Mouse (Mus musculus) Patski (cell line): Measurements from ENCODE around the gene Tmprss9. TPM values are rescaled to one million over a fixed set of nuclear protein-coding genes. Genes with fewer than 3 reads are reported as not detected.

Experiments
- ATAC-seq: fragments of 100-300 bp; one replicate; pipeline ENCODE4 v1.8.0; 2021
- CTCF ChIA-PET: fragments of 350-600 bp; sonication (Branson Sonifier 250); formaldehyde crosslinking; loops from one replicate; lab custom pipeline; 2022; ENCODE audit warnings: inconsistent platforms; lab: Charles Lee
- POLR2A ChIA-PET: fragments of 350-600 bp; sonication (Branson Sonifier 250); formaldehyde crosslinking; loops from one replicate; lab custom pipeline; 2022; ENCODE audit warnings: antibody characterized with exemption, inconsistent platforms; lab: Charles Lee
- DNase-seq: peaks from one replicate; pipeline ENCODE4 v3.0.0-alpha.2; 2011; ENCODE audit warnings: low read depth, low spot score
- H3K27me3 ChIP-seq: fragments of 371-371 bp; one replicate; pipeline ENCODE4 v1.5.1; 2021
- CTCF ChIP-seq: fragments of 100-300 bp; IDR thresholded peaks from one replicate; pipeline ENCODE4 v1.5.1; 2021
- in situ Hi-C: fragments of 300-500 bp; cut with MboI; formaldehyde crosslinking; loops from 3 replicates; pipeline ENCODE4 v1.11.1; 2018; ENCODE audit warnings: low pct_unique_long_range_greater_than_20kb, mixed read lengths
- polyA plus RNA-seq: library from polyadenylated mRNA; unstranded; gene quantifications from one replicate; pipeline ENCODE4 v1.2.3, GENCODE M21; 2021

The Tmprss9 gene
- polyA plus RNA-seq, 1 experiment from 2014 or later, result 0.04 TPM

DNA sequence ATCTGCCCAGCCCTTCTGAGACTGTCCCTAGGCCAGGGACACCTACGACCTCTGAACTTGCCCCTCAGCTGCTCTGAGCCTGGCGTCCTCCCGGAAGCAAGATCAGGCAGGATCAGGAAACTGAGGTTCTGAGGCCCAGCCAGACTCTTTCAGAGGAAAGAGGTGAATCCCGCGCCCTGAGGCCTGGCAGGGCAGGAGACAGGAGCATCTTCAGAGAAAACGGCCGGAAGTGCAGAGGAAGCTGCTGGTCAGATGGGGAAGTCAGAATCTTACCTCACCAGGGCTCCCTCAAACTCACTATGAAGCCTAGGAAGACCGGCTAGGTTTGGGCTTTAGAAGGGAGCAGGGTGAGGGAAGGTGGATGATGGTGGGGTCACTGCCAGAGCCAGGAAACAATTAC lies 71.3 kb downstream of the Tmprss9 start:
- H3K27me3 ChIP-seq, result no peaks in the 10 kb centered on the region
- no peak for TF ChIP-seq CTCF
- POLR2A ChIA-PET, result interaction anchor here (1.0 to 1.4 kb wide), 3 partner anchors 10 to 12 kb away, joined by 3 to 6 read pairs (median 4); no protein-coding TSS in a partner anchor
- in situ Hi-C loops, result no loop called here
- ATAC-seq (no peak), DNase-seq (no peak)
- CTCF ChIA-PET, result interaction anchor here (1.2 to 2.2 kb wide), 3 partner anchors 12 to 52 kb away, joined by 4 to 6 read pairs (median 5); no protein-coding TSS in a partner anchor

DNA sequence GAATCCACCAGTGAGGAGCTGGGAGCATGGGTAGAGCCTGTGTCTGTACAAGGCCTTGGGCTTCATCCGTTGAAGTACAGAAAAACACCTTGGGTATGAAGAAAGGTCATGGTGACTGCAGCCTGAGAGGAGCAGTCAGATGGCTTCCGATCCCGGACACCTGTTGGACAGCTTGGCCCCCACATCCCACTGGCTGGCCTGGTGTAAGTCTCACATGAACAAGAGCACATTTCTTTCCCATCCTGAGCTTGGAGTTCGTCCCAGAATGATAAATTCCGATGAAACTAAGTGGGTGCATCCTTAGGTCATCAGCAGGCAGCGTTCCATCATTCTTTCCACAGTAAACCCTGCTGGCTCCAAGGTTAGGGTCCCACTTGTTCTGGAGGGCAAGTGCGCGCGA lies 72.1 kb downstream of the Tmprss9 start:
- in situ Hi-C loops, result no loop called here
- ChIA-PET POLR2A (interaction anchor here (0.7 to 1.4 kb wide), 4 partner anchors 10 to 186 kb away, joined by 3 to 6 read pairs (median 4); no protein-coding TSS in a partner anchor), CTCF (interaction anchor here (0.7 to 2.2 kb wide), 5 partner anchors 9 to 52 kb away, joined by 3 to 6 read pairs (median 5); partner anchors contain the start of gene Gadd45b)
- no peak for TF ChIP-seq CTCF
- no peak for DNase-seq
- ATAC-seq, result no peak
- H3K27me3 ChIP-seq, result no peaks in the 10 kb centered on the region

DNA sequence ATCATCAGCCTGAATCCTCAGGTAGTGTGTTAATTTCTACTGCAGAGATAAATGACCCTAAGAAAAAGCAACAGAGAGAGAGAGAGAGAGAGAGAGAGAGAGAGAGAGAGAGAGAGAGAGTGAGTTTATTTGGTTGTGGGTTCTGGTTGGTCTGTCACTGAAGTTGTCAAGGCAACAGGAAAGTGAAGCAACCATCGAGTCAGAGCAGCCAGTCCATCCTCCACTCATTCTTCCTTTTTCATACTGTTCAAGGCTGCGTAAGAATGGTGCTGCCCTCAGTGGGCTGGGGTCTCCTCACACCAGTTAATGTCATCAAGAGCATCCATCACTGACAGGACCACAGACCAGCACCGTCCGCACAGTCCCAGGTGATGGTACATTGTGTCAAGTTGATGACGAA lies 72.6 kb downstream of the Tmprss9 start:
- in situ Hi-C loops, result no loop called here
- TF ChIP-seq CTCF, result no peak
- no peak for DNase-seq
- no peak for ATAC-seq
- ChIA-PET CTCF (interaction anchor here (1.0 to 2.2 kb wide), 6 partner anchors 9 to 51 kb away, joined by 3 to 6 read pairs (median 4); partner anchors contain the start of gene Gadd45b), POLR2A (interaction anchor here (1.2 to 1.4 kb wide), 3 partner anchors 10 to 11 kb away, joined by 3 to 6 read pairs (median 4); no protein-coding TSS in a partner anchor)
- no peaks in the 10 kb centered on the region for H3K27me3 ChIP-seq

DNA sequence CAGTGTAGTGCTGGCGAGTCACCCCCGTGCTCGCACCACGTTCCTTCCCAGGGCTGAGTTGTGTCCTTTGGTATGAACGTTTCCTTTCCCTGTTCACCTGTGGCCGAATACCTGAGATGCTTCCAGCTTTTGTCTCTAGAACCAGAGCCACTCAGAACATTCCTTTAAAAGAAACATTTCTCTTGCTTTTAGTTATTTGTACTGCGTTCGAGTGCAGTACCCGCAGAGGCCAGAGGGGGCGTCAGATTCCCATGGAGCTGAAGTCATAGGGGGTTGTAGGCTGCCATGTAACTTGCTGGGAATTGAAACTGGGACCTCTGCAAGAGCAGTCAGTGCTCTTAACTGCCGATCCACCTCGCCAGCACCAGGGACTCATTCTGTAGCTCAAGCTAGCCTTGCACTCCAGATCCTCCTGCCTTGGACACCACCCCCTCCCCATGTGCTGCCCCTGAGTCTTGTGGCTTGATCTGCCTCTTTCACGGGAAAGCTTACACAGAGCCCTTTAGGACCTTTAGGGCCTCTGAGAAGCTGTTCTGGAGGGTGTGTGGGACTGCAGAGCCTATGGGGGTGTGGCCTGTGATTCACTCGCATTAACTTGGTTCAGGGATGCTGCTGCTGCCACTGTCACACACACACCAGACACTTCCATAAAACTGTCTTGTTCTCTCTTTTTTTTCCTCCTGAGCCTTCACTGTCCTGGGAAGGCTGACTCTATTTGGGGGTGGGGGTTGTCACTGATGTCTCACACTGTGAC lies 75.2 kb downstream of the Tmprss9 start:
- ChIA-PET CTCF (interaction anchor here (0.9 to 1.3 kb wide), 7 partner anchors 9 to 44 kb away, joined by 3 to 4 read pairs (median 3); partner anchors contain the start of gene Gadd45b), POLR2A (interaction anchor here (1.0 to 1.2 kb wide), 2 partner anchors 9 to 14 kb away, joined by 3 to 4 read pairs; no protein-coding TSS in a partner anchor)

DNA sequence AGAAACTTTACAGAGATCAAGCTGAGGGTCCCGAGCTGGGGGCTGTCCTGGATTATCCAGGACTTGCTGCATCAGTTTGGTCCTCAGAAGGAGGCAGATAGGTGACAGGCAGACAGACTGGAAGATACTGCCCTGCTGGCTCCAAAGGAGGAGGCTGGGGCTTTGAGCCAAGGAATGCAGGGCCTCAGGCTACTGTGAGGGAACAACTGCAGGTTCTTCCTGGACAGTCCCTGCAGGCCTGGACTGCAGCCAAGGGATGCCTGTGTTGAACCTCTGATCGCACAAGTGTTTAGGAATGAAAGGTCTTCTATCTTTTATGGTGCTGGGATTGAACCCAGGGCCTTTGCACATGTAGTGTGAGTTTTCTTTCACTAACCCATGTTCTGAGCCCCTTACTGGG lies 76.2 kb downstream of the Tmprss9 start:
- TF ChIP-seq CTCF, result no peak
- in situ Hi-C loops, result no loop called here
- DNase-seq (no peak), ATAC-seq (peak; percentile 37)
- ChIA-PET POLR2A (interaction anchor here (1.2 kb wide), 1 partner anchor 13 kb away, joined by 4 read pairs; no protein-coding TSS in a partner anchor), CTCF (interaction anchor here (1.1 kb wide), 1 partner anchor 10 kb away, joined by 3 read pairs; no protein-coding TSS in a partner anchor)
- no peaks in the 10 kb centered on the region for H3K27me3 ChIP-seq

More for the DNA sequence above, 75.2 kb downstream of the Tmprss9 start:
- DNase-seq (no peak), ATAC-seq (no peak)
- no peaks in the 10 kb centered on the region for H3K27me3 ChIP-seq
- in situ Hi-C loops, result no loop called here
- no peak for TF ChIP-seq CTCF

DNA sequence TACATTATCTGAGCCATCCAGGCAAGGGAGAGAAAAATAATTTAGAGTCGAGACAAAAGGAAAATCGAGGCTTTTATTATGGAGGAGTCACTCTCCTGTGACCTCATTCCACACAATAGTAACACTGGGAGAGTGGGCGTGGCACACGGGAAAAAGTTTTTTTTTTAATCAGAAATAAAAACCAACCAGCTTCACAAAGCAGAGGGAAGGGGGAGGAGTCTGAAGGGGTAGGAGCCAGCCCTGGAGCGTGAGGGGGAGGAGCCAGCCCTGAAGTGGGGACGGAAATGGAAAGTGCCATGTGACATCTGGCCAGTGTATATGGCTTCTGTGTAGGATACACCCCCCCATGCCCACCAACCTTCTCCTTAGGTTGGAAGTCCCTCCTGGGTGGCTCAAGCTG lies 76.9 kb downstream of the Tmprss9 start:
- in situ Hi-C loops, result no loop called here
- no peak for TF ChIP-seq CTCF
- CTCF ChIA-PET, result no interaction called here
- DNase-seq (no peak), ATAC-seq (peak; percentile 15)
- POLR2A ChIA-PET, result no interaction called here
- H3K27me3 ChIP-seq, result no peaks in the 10 kb centered on the region

DNA sequence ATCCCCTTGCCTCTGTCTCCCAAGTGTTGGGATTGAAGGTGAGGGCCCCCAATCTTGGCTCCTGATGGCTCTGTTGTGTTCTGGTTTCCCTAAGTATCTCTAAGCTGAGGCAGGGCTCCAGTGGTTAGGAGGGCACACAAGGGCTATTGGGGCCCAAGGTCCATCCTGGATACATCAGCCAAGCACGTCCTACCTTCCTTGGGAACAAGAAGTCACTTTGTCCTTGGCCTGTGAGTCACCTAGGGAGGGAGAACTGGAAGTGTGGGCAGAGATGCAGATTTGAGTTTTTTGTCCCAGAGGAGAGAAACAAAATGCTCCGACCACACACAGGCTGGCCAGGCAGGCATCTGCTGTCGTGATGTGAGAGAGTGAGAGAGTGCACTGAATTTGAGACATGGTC lies 77.4 kb downstream of the Tmprss9 start:
- ATAC-seq, result no peak
- ChIA-PET CTCF (interaction anchor here (1.2 kb wide), 1 partner anchor 10 kb away, joined by 3 read pairs; no protein-coding TSS in a partner anchor), POLR2A (interaction anchor here (1.9 kb wide), 1 partner anchor 18 kb away, joined by 6 read pairs; the partner anchor contains the start of gene Gadd45b)
- in situ Hi-C loops, result no loop called here
- no peak for TF ChIP-seq CTCF
- no peaks in the 10 kb centered on the region for H3K27me3 ChIP-seq
- DNase-seq, result no peak

Other genes starting within 250 kb of the Tmprss9 start
- 164 TPM for gene Csnk1g2, start 249.0 kb upstream of the Tmprss9 start, polyA plus RNA-seq
- 70.4 TPM for gene Btbd2, start 214.8 kb upstream of the Tmprss9 start, polyA plus RNA-seq
- gene Mknk2, start 193.7 kb upstream of the Tmprss9 start, polyA plus RNA-seq, result 124 TPM
- gene Mob3a, start 169.9 kb upstream of the Tmprss9 start, polyA plus RNA-seq, result 15.9 TPM
- gene Izumo4, start 169.7 kb upstream of the Tmprss9 start, polyA plus RNA-seq, result 12.0 TPM
- gene Ap3d1, start 129.6 kb upstream of the Tmprss9 start, polyA plus RNA-seq, result 103 TPM
- gene Dot1l, start 116.6 kb upstream of the Tmprss9 start, polyA plus RNA-seq, result 24.0 TPM
- gene Sf3a2, start 73.7 kb upstream of the Tmprss9 start, polyA plus RNA-seq, result 66.7 TPM
- gene Plekhj1, start 73.2 kb upstream of the Tmprss9 start, polyA plus RNA-seq, result 77.0 TPM
- 0.47 TPM for gene Amh, start 66.6 kb upstream of the Tmprss9 start, polyA plus RNA-seq
- not detected for gene Jsrp1, start 58.4 kb upstream of the Tmprss9 start, polyA plus RNA-seq
- gene Oaz1, start 45.2 kb upstream of the Tmprss9 start, polyA plus RNA-seq, result 618 TPM
- 0.10 TPM for gene Lingo3, start 27.8 kb upstream of the Tmprss9 start, polyA plus RNA-seq
- 77.8 TPM for gene Lsm7, start 16.6 kb upstream of the Tmprss9 start, polyA plus RNA-seq
- 36.8 TPM for gene Sppl2b, start 16.6 kb upstream of the Tmprss9 start, polyA plus RNA-seq
- 253 TPM for gene Timm13, start 29.1 kb downstream of the Tmprss9 start, polyA plus RNA-seq
- 24.7 TPM for gene Lmnb2, start 46.4 kb downstream of the Tmprss9 start, polyA plus RNA-seq
- gene Gadd45b, start 58.2 kb downstream of the Tmprss9 start, polyA plus RNA-seq, result 53.8 TPM
- gene Gng7, start 143.1 kb downstream of the Tmprss9 start, polyA plus RNA-seq, result 7.2 TPM
- gene Diras1, start 153.8 kb downstream of the Tmprss9 start, polyA plus RNA-seq, result 0.33 TPM
- 14.3 TPM for gene Slc39a3, start 165.6 kb downstream of the Tmprss9 start, polyA plus RNA-seq
- 129 TPM for gene Sgta, start 188.3 kb downstream of the Tmprss9 start, polyA plus RNA-seq
- 43.3 TPM for gene Thop1, start 198.2 kb downstream of the Tmprss9 start, polyA plus RNA-seq
- gene Creb3l3, start 227.0 kb downstream of the Tmprss9 start, polyA plus RNA-seq, result 0.08 TPM
- 150 TPM for gene Map2k2, start 234.1 kb downstream of the Tmprss9 start, polyA plus RNA-seq